Mouse (Mus musculus) heart, embryonic 14.5 days (tissue): ENCODE data around the gene Uck1. TPM values are rescaled to one million over a fixed set of nuclear protein-coding genes. Genes with fewer than 3 reads are reported as not detected.

Experiments
- ATAC-seq: fragments of 200-750 bp; cut with Nextera tagmentation; 2 replicates; pipeline ENCODE4 v1.8.0; 2017; ENCODE audit warnings: low read depth, moderate TSS enrichment; ENCODE audit not compliant: insufficient number of reproducible peaks, insufficient read depth, low FRiP score
- H3K27ac ChIP-seq, 2 experiments: fragments of 200-500 bp in 1 of 2; fragments of 300-500 bp in 1 of 2; sonication (generic) in 1 of 2; replicated peaks in 1 of 2; 2 replicates each; pipeline ENCODE4 v1.5.1; 2012 to 2014; ENCODE audit warnings: low read depth in 2 of 2, low read length in 2 of 2, control low read depth in 1 of 2, mild to moderate bottlenecking in 1 of 2, mixed read lengths in 1 of 2; ENCODE audit not compliant: control insufficient read depth in 1 of 2, insufficient read depth in 1 of 2
- H3K27me3 ChIP-seq: fragments of 300-500 bp; sonication (generic); 2 replicates; pipeline ENCODE4 v1.6.1; 2014; ENCODE audit warnings: mild to moderate bottlenecking, low read length, control low read depth; ENCODE audit not compliant: control insufficient read depth, insufficient read depth
- H3K36me3 ChIP-seq: fragments of 300-500 bp; sonication (generic); 2 replicates; pipeline ENCODE4 v1.6.1; 2014; ENCODE audit warnings: mild to moderate bottlenecking, control low read depth, low read length, mixed read lengths; ENCODE audit not compliant: control insufficient read depth, insufficient read depth
- H3K4me1 ChIP-seq, 2 experiments: fragments of 200-500 bp in 1 of 2; fragments of 300-500 bp in 1 of 2; sonication (generic) in 1 of 2; 2 replicates each; pipeline ENCODE4 v1.6.1; 2012 to 2014; ENCODE audit warnings: low read length in 2 of 2, control low read depth in 1 of 2, mixed read lengths in 1 of 2; ENCODE audit not compliant: control insufficient read depth in 2 of 2, insufficient read depth in 2 of 2
- H3K4me2 ChIP-seq: fragments of 300-500 bp; sonication (generic); 2 replicates; pipeline ENCODE4 v1.6.1; 2014; ENCODE audit warnings: mild to moderate bottlenecking, low read length
- H3K4me3 ChIP-seq, 2 experiments: fragments of 200-500 bp in 1 of 2; fragments of 300-500 bp in 1 of 2; sonication (generic) in 1 of 2; 2 replicates each; pipeline ENCODE4 v1.5.1; 2012 to 2014; ENCODE audit warnings: low read length in 2 of 2, mild to moderate bottlenecking in 2 of 2, control low read depth in 1 of 2, low read depth in 1 of 2, moderate library complexity in 1 of 2; ENCODE audit not compliant: control insufficient read depth in 1 of 2, insufficient read depth in 1 of 2
- H3K9ac ChIP-seq: fragments of 300-500 bp; sonication (generic); 2 replicates; pipeline ENCODE4 v1.6.1; 2014; ENCODE audit warnings: mild to moderate bottlenecking, low read length
- H3K9me3 ChIP-seq: fragments of 300-500 bp; sonication (generic); 2 replicates; pipeline ENCODE4 v1.6.1; 2016; ENCODE audit warnings: low read length, control low read depth; ENCODE audit not compliant: control insufficient read depth
- WGBS: fragments of 180-500 bp; shearing (Covaris S2); extraction: QIAGEN DNeasy Blood & Tissue Kit; methylation state at CpG from one replicate; pipeline ENCODE4 v1.1.7; 2014; 5-methylcytosine and 5-hydroxymethylcytosine counted together
- polyA plus RNA-seq: library from polyadenylated mRNA; unstranded; fragments of >200 nt; fragmentation: Nextera tagmentation; extraction: Ambion mirVana; gene quantifications from 2 replicates; pipeline ENCODE4 v1.2.1, GENCODE M21; 2014

The Uck1 gene
- polyA plus RNA-seq, 1 experiment from 2014 or later, result 43.4 TPM

DNA sequence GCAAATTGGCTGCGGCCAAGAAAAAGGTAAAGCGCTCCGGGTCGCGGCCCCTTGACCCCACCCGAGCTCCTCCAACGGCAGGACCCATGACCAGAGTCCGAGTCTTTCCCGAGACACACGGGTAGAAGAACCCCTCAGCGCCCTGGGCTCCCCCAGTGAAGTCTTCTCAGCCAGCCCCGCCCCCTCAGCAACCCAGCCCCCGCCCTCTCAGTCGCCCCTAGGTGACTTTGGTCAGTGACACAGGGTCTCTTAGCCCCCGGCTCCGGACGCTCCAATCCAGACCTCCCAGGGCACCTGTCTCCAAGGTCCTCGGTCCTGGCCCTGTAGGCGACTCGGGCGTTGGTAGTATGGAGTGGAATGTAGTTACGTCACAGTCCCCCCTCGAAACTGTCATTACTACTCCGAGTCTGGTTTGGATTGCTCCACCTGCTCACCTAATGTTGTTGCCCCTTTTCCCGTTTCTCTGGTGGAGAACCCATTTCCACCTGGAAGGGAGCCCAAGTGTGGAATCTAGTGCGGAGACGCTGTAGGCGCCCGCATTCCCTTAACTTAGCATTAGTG, 28.5 kb upstream of the Uck1 start:
- peaks cover 3 to 21% of the 10 kb centered on the region in 2 experiments for H3K4me1 ChIP-seq
- under 1% methylated on average over 29 of the region's 29 CpGs for WGBS

DNA sequence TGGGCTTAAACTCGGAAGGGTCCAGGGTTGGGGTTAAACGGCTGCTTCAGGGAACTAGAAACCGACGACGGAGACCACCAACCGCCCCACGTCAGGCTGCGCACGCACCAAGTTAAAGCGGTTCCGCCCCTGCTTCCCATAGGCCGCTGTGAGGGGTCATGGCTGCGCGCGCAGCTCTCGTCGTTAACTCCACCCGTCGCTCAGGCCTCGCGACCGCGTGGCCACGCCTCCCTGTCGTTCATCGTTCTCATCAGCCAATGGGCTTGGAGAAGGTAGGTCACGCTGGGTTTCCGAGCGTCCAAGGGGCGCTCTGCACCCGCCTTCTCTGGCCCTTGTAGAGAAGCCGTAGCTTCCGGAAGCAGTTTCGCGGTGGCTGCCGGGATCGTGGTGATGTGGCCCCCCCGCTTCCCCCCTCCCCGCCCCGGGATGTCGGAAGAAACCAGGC, 28.0 kb upstream of the Uck1 start, which contains the start of gene Swi5:
Swi5 (minus strand) TSS at position 153 of the 445 bp plus-strand sequence.
- peak within 1 kb of the TSS; percentile 92 for H3K4me2 ChIP-seq
- H3K27ac ChIP-seq, result peak within 1 kb of the TSS; percentile 64 to 80
- ATAC-seq, result peak; percentile 99
- H3K4me3 ChIP-seq, result peak within 1 kb of the TSS; percentile 88 to 98
- no peaks in the 10 kb centered on the region for H3K9me3 ChIP-seq
- H3K9ac ChIP-seq, result peak within 1 kb of the TSS; percentile 94
- no peaks in the 10 kb centered on the region for H3K27me3 ChIP-seq
- peaks cover 44% of the 10 kb centered on the region for H3K36me3 ChIP-seq
- H3K4me1 ChIP-seq, result peaks cover 3 to 21% of the 10 kb centered on the region in 2 experiments
- WGBS, result under 1% methylated on average over 41 of the region's 41 CpGs

More for the DNA sequence above, 28.5 kb upstream of the Uck1 start:
- Histone ChIP-seq H3K27me3 (no peaks in the 10 kb centered on the region), H3K4me3 (peak overlapping the region; percentile 74 to 88), H3K9me3 (no peaks in the 10 kb centered on the region), H3K9ac (peak overlapping the region; percentile 94), H3K4me2 (peak overlapping the region; percentile 85), H3K27ac (peak overlapping the region; percentile 62 to 80), H3K36me3 (peaks cover 43% of the 10 kb centered on the region)
- ATAC-seq, result peak; percentile 42

- H3K9ac ChIP-seq, result peak within 1 kb of the TSS; percentile 94
- ATAC-seq, result 0 out of 2 replicates have a peak, but pooled peaks have one; percentile 1
- under 1% methylated on average over 23 of the region's 23 CpGs for WGBS
These were observed 27.4 kb upstream of the Uck1 start, which contains the start of gene Golga2 for GRCm38 (mm10) chr2:32287334-32287840. Gene Golga2, plus strand, starts transcription at chr2:32287384.

GRCm38 (mm10) chr2:32283986-32284385, 24.0 kb upstream of the Uck1 start:
- Histone ChIP-seq H3K4me1 (peaks cover 4 to 17% of the 10 kb centered on the region in 2 experiments), H3K36me3 (peaks cover 68% of the 10 kb centered on the region), H3K27me3 (no peaks in the 10 kb centered on the region), H3K27ac (no peak overlapping the region), H3K4me3 (no peak overlapping the region), H3K9ac (no peak overlapping the region), H3K9me3 (no peaks in the 10 kb centered on the region), H3K4me2 (no peak overlapping the region)
- 93% methylated on average over 3 of the region's 3 CpGs for WGBS
- no peak for ATAC-seq

More at GRCm38 (mm10) chr2:32287334-32287840, 27.4 kb upstream of the Uck1 start, which contains the start of gene Golga2:
- H3K27ac ChIP-seq, result peak within 1 kb of the TSS; percentile 64 to 80
- H3K4me1 ChIP-seq, result peaks cover 5 to 26% of the 10 kb centered on the region in 2 experiments
- H3K4me3 ChIP-seq, result peak within 1 kb of the TSS; percentile 88 to 98
- H3K9me3 ChIP-seq, result no peaks in the 10 kb centered on the region
- H3K36me3 ChIP-seq, result peaks cover 44% of the 10 kb centered on the region
- H3K27me3 ChIP-seq, result no peaks in the 10 kb centered on the region
- peak within 1 kb of the TSS; percentile 92 for H3K4me2 ChIP-seq

- H3K9ac ChIP-seq, result no peak overlapping the region; the same call in 1 of the 2 replicates
- no peak overlapping the region for H3K4me2 ChIP-seq
- no peaks in the 10 kb centered on the region for H3K27me3 ChIP-seq
- H3K4me1 ChIP-seq, result peaks cover 2 to 14% of the 10 kb centered on the region in 2 experiments; a peak in 3 of 4 replicates
- H3K27ac ChIP-seq, result peak overlapping the region in 1 of 2 experiments; percentile 20; a peak in 1 of 4 replicates
- 74% methylated on average over 1 of the region's 1 CpGs for WGBS
- H3K4me3 ChIP-seq, result no peak overlapping the region
- H3K36me3 ChIP-seq, result peaks cover 81% of the 10 kb centered on the region
- ATAC-seq, result no peak
- no peaks in the 10 kb centered on the region for H3K9me3 ChIP-seq
These were observed 22.8 kb upstream of the Uck1 start for GRCm38 (mm10) chr2:32282727-32283126.

- Histone ChIP-seq H3K4me3 (no peak overlapping the region), H3K27me3 (no peaks in the 10 kb centered on the region), H3K4me1 (peaks cover 2 to 14% of the 10 kb centered on the region in 2 experiments; a peak in 3 of 4 replicates), H3K9me3 (no peaks in the 10 kb centered on the region), H3K27ac (peak overlapping the region in 1 of 2 experiments; percentile 20; a peak in 1 of 4 replicates), H3K4me2 (no peak overlapping the region), H3K9ac (no peak overlapping the region; the same call in 1 of the 2 replicates), H3K36me3 (peaks cover 85% of the 10 kb centered on the region)
- no peak for ATAC-seq
- WGBS, result 59% methylated on average over 2 of the region's 2 CpGs
These were observed 22.3 kb upstream of the Uck1 start for GRCm38 (mm10) chr2:32282289-32282688.

DNA sequence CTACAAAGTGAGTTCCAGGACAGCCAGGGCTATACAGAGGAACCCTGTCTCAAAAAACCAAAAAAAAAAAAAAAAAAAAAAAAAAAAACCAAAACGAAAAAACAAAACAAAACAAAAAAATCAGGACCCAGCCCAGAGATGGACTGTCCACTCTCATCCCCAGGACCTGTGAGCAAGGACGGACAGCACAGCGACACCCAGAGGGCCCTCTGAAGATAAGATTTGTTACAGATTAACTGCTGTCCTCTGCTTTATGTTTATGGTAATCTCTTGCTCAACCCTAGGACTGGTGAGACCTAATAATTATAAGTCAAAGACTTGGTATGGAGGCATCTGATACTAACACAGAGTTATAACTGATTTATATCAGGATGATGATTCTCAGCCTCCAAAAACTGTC, 15.9 kb upstream of the Uck1 start:
- no peaks in the 10 kb centered on the region for H3K27me3 ChIP-seq
- H3K4me3 ChIP-seq, result no peak overlapping the region
- no peak overlapping the region for H3K27ac ChIP-seq
- peaks cover 38% of the 10 kb centered on the region for H3K36me3 ChIP-seq
- no peaks in the 10 kb centered on the region for H3K4me1 ChIP-seq
- H3K9me3 ChIP-seq, result no peaks in the 10 kb centered on the region
- no peak overlapping the region for H3K9ac ChIP-seq
- ATAC-seq, result no peak
- 49% methylated on average over 3 of the region's 3 CpGs for WGBS
- no peak overlapping the region for H3K4me2 ChIP-seq
